Mouse (Mus musculus) thymus, adult 2 months (tissue): ENCODE measurements around the gene Med8.

Source experiments
- CTCF ChIP-seq: fragments of 200-500 bp; IDR thresholded peaks from 2 replicates; pipeline ENCODE4 v1.5.1; 2012; ENCODE audit warnings: mild to moderate bottlenecking, control low read depth, low read length, moderate library complexity, borderline replicate concordance; ENCODE audit not compliant: control insufficient read depth, poor library complexity, insufficient read depth; ENCODE audit errors: extremely low read depth
- POLR2A ChIP-seq: fragments of 200-500 bp; IDR thresholded peaks from 2 replicates; pipeline ENCODE4 v1.6.1; 2012; ENCODE audit warnings: mild to moderate bottlenecking, low read length, control low read depth, moderate library complexity; ENCODE audit not compliant: control insufficient read depth, poor library complexity, insufficient read depth; ENCODE audit errors: extremely low read depth

- no peak for TF ChIP-seq CTCF
- no peak for TF ChIP-seq POLR2A
Measured at GRCm38 (mm10) chr4:118390146-118390545, 19.0 kb upstream of the Med8 start.
